Mouse (Mus musculus) midbrain, embryonic 11.5 days (tissue): ENCODE measurements around the gene Tmigd3. TPM values are rescaled to one million over a fixed set of nuclear protein-coding genes. Genes with fewer than 3 reads are reported as not detected.
A peak's percentile ranks its signal among the peaks of the same experiment; 100 is the strongest.

Experiments used
- ATAC-seq: fragments of 200-750 bp; cut with Nextera tagmentation; 2 replicates; pipeline ENCODE4 v1.8.0; 2017; ENCODE audit warnings: moderate TSS enrichment, moderate library complexity; ENCODE audit not compliant: low FRiP score
- DNase-seq: peaks from one replicate; pipeline ENCODE4 v3.0.0; 2015; ENCODE audit warnings: low spot score; ENCODE audit errors: missing footprints
- H3K27ac ChIP-seq: fragments of 300-500 bp; sonication (generic); 2 replicates; pipeline ENCODE4 v1.5.1; 2014; ENCODE audit warnings: low read depth, low read length
- H3K27me3 ChIP-seq: fragments of 300-500 bp; sonication (generic); 2 replicates; pipeline ENCODE4 v1.6.1; 2014; ENCODE audit warnings: mild to moderate bottlenecking, low read length, moderate library complexity, mixed read lengths; ENCODE audit not compliant: control insufficient read depth, insufficient read depth
- H3K36me3 ChIP-seq: fragments of 300-500 bp; sonication (generic); 2 replicates; pipeline ENCODE4 v1.6.1; 2014; ENCODE audit warnings: mild to moderate bottlenecking, low read length, moderate library complexity, mixed read lengths; ENCODE audit not compliant: control insufficient read depth, insufficient read depth
- H3K4me1 ChIP-seq: fragments of 300-500 bp; sonication (generic); 2 replicates; pipeline ENCODE4 v1.6.1; 2014; ENCODE audit warnings: low read length; ENCODE audit not compliant: control insufficient read depth, insufficient read depth
- H3K4me2 ChIP-seq: fragments of 300-500 bp; sonication (generic); 2 replicates; pipeline ENCODE4 v1.6.1; 2014; ENCODE audit warnings: mild to moderate bottlenecking, moderate library complexity
- H3K4me3 ChIP-seq: fragments of 300-500 bp; sonication (generic); 2 replicates; pipeline ENCODE4 v1.5.1; 2014; ENCODE audit warnings: low read depth, low read length
- H3K9ac ChIP-seq: fragments of 300-500 bp; sonication (generic); 2 replicates; pipeline ENCODE4 v1.6.1; 2014; ENCODE audit warnings: low read length
- H3K9me3 ChIP-seq: fragments of 300-500 bp; sonication (generic); 2 replicates; pipeline ENCODE4 v1.6.1; 2016; ENCODE audit warnings: low read length; ENCODE audit not compliant: control insufficient read depth
- WGBS: fragments of 180-500 bp; shearing (Covaris S2); extraction: QIAGEN DNeasy Blood & Tissue Kit; methylation state at CpG from one replicate; pipeline ENCODE4 v1.1.7; 2014; 5-methylcytosine and 5-hydroxymethylcytosine counted together
- polyA plus RNA-seq: library from polyadenylated mRNA; unstranded; fragments of >200 nt; fragmentation: Nextera tagmentation; extraction: Ambion mirVana; gene quantifications from 2 replicates; pipeline ENCODE4 v1.2.1, GENCODE M21; 2014

Gene Tmigd3
- polyA plus RNA-seq, 1 experiment from 2014 or later: not detected

DNA sequence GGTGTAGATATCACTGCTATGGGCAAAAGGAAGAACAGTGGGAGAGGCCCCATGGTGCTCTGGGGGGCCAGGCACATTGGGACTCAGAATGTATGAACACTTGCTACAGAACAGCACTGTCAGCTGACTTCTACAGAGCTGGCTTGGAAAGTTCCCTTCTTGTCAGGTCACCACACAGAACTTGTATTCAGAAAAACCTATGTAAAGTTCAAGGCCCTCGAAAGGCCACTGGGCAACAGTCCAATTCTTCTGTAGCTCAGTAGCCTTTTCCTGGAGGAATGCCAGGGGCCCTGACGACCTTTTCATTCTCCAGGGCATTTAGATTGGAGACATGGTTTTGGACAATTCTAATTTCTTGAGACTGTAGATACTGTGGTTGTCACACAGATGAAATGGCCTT is 2.6 kb upstream of the Tmigd3 start:
- no peak overlapping the region for H3K27ac ChIP-seq

DNA sequence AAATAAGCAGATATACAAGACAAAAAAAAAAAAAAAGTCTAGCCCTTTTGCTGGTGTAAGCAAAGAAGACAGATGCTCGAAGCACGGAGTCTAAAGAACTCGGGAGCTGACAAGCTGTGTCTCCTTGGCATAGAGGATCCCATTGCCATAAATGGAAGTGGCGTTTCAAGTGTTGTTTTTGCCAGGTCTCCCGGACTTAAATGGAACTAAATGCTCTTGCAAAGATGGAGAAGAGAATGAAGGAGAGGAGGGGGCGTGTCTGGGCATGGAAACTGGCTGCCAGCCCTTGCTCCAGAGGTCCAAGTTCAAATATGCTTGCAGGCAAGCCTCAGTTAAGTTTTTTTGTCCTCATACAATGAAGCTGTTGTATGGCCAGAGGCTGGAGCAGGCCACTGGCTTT is 1.3 kb downstream of the Tmigd3 start:
- Histone ChIP-seq H3K4me2 (no peak overlapping the region), H3K9me3 (no peaks in the 10 kb centered on the region), H3K36me3 (no peaks in the 10 kb centered on the region), H3K4me1 (no peaks in the 10 kb centered on the region), H3K9ac (no peak overlapping the region), H3K4me3 (no peak overlapping the region), H3K27ac (no peak overlapping the region), H3K27me3 (no peaks in the 10 kb centered on the region)
- no peak for ATAC-seq
- no peak for DNase-seq
- 71% methylated on average over 6 of the region's 6 CpGs for WGBS

More for the DNA sequence above, 2.6 kb upstream of the Tmigd3 start:
- H3K36me3 ChIP-seq: no peaks in the 10 kb centered on the region
- no peak overlapping the region for H3K4me2 ChIP-seq
- H3K4me1 ChIP-seq: no peaks in the 10 kb centered on the region
- no peak overlapping the region for H3K4me3 ChIP-seq
- no peak for ATAC-seq
- H3K27me3 ChIP-seq: no peaks in the 10 kb centered on the region
- H3K9me3 ChIP-seq: no peaks in the 10 kb centered on the region
- 78% methylated on average over 2 of the region's 2 CpGs for WGBS
- no peak overlapping the region for H3K9ac ChIP-seq
- DNase-seq: no peak

DNA sequence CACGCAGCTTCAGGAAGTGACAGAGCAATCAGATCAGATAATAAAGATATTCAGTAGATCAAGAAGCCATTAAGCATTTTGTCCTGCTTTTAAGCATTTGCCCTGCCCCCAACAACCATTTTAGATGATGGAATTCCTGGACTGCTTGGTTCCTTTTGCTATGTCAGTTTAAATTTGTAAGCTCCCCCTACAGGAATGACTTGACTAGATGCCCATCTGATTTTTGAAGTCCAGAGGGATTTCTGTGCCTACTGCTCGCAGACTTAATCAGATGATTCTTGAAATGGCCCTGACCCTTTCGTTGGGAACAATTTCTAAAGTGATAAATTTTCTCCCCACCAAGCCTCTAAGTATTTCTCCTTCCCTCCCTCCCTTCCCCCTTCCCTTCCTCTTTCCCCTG is 1.9 kb downstream of the Tmigd3 start:
- H3K9ac ChIP-seq: no peak overlapping the region
- ATAC-seq (no peak), DNase-seq (no peak)
- H3K27me3 ChIP-seq: no peaks in the 10 kb centered on the region
- 73% methylated on average over 3 of the region's 3 CpGs for WGBS
- no peak overlapping the region for H3K27ac ChIP-seq
- no peaks in the 10 kb centered on the region for H3K9me3 ChIP-seq
- H3K4me1 ChIP-seq: no peaks in the 10 kb centered on the region
- H3K4me2 ChIP-seq: no peak overlapping the region
- no peaks in the 10 kb centered on the region for H3K36me3 ChIP-seq
- H3K4me3 ChIP-seq: no peak overlapping the region

DNA sequence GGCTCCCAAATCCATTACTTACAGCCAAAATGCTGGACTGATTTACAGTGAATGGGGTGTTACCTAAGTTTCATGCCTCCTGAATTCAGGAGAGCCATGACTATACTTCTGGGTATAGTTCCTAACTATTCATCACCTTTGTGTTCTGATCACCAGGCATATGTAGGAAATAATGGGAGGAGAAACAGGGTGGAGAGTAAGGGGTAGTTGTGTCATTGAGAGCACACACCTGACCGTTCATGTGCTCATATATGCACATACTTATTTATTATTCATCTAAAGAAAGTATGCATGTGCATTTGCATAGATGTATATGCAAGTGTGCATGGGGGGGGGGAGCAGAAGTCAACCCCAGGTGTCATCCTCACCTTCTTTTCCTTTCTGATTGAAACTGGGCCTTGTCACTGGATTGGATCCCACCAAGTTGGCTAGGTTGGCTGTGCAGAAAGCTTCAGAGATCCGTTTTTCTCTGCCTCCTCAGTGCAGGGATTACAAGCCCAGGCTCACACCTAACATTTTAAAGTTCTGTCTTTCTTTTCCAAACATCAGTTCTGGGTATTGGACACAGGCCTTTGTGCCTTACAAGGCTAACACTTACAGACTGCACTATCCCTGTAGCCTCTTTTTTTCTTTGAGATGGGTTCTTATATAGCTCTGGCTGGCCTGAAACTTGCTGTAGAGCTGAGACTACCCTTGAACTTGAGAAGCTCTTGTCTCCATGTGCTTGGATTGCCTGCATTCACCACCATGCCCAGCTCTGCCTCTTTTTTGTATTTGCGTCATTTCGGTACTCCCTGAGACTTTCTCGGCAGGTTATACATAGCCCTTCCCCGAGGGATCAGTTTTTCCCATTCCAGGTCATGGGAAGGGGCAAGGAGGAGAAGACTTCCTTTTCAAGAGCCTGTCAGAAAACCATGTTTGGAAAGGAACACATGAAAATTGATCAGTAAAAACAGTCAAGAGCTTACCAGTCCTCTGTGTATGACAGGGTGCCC is 3.0 kb downstream of the Tmigd3 start:
- Histone ChIP-seq H3K9me3 (no peaks in the 10 kb centered on the region), H3K4me1 (no peaks in the 10 kb centered on the region), H3K4me2 (no peak overlapping the region), H3K27ac (no peak overlapping the region), H3K9ac (no peak overlapping the region), H3K36me3 (no peaks in the 10 kb centered on the region), H3K4me3 (no peak overlapping the region), H3K27me3 (no peaks in the 10 kb centered on the region)
- ATAC-seq (no peak), DNase-seq (peak; percentile 59)
- 83% methylated on average over 6 of the region's 6 CpGs for WGBS

DNA sequence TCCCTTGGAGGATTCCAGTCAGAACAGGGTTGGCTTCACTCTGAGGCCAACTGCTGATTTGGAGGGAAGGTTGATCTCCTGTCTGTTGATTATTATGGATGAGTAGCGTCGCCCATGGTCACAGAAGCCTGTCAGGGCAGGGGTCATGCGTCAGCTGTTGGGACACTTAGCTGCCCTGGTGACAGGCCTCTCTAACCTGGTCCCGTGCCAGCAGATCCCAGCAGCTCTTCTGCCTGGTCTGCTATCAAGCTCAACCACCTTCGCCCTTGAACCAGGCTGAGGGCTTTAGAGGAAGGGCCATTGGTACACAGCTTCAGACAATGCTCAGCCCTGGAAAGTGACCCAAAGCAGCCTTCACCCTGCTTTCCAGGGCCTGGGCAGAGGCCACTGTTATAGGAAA is 5.3 kb downstream of the Tmigd3 start:
- Histone ChIP-seq H3K9me3 (no peaks in the 10 kb centered on the region), H3K4me1 (no peaks in the 10 kb centered on the region), H3K27me3 (no peaks in the 10 kb centered on the region), H3K36me3 (no peaks in the 10 kb centered on the region), H3K9ac (no peak overlapping the region), H3K27ac (no peak overlapping the region), H3K4me2 (no peak overlapping the region), H3K4me3 (no peak overlapping the region)
- DNase-seq (peak; percentile 54), ATAC-seq (0 out of 2 replicates have a peak, but pooled peaks have one; percentile 22)
- WGBS: 79% methylated on average over 5 of the region's 5 CpGs

DNA sequence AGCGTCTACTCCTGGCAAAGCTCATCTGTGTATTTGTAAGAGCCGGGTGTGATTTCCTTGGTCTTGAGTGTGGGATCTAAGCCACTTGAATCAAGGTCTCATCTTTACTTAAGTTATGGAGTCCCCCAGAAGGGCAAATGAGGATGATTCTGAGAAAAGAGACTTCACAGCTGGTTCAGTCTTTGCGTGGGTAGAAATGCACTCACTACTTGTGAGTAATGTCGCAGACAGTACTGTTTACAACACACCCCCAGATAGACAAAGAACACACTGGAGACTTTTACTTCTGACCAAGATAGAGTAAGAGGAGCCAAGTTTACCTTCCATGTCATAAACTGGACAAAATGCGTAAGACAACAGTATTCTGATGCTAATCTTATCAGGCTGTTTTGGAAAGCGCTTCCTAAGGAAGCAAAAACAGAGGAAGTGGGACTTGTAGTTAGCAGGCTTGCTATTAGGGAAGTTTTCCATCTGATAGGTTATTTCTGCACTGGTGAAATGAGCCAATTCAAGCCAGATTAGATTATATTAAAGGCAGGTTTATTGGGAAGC is 6.6 kb downstream of the Tmigd3 start:
- 93% methylated on average over 6 of the region's 6 CpGs for WGBS
- no peak overlapping the region for H3K27ac ChIP-seq
- no peak overlapping the region for H3K4me3 ChIP-seq
- no peak for ATAC-seq
- H3K9me3 ChIP-seq: no peaks in the 10 kb centered on the region
- H3K4me1 ChIP-seq: no peaks in the 10 kb centered on the region
- no peaks in the 10 kb centered on the region for H3K36me3 ChIP-seq
- no peaks in the 10 kb centered on the region for H3K27me3 ChIP-seq
- H3K4me2 ChIP-seq: no peak overlapping the region
- peak; percentile 33 for DNase-seq
- H3K9ac ChIP-seq: no peak overlapping the region

DNA sequence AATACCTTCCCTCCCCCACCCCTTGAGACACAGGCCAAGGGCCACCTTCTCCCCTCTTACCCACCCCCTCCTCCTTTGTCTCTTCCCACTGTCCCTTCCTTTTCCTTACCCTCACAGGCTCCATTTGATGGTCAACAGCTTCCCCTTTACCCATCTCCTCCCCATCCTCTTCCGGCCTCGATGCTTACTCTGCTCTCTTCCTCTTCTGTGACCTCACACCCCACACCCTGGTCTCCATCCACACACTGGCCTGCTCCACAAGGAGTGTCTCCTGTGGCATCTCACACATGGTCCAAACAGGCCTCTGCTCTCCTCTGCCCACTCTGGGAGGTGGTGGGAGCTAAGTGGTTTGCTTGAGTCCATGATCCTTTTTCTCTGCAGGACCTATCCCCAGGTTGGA is 7.2 kb downstream of the Tmigd3 start:
- H3K4me1 ChIP-seq: no peaks in the 10 kb centered on the region
- ATAC-seq (no peak), DNase-seq (peak; percentile 17)
- H3K9me3 ChIP-seq: no peaks in the 10 kb centered on the region
- H3K9ac ChIP-seq: no peak overlapping the region
- WGBS: 96% methylated on average over 2 of the region's 2 CpGs
- H3K27ac ChIP-seq: no peak overlapping the region
- no peak overlapping the region for H3K4me3 ChIP-seq
- H3K4me2 ChIP-seq: no peak overlapping the region
- H3K27me3 ChIP-seq: no peaks in the 10 kb centered on the region
- no peaks in the 10 kb centered on the region for H3K36me3 ChIP-seq

DNA sequence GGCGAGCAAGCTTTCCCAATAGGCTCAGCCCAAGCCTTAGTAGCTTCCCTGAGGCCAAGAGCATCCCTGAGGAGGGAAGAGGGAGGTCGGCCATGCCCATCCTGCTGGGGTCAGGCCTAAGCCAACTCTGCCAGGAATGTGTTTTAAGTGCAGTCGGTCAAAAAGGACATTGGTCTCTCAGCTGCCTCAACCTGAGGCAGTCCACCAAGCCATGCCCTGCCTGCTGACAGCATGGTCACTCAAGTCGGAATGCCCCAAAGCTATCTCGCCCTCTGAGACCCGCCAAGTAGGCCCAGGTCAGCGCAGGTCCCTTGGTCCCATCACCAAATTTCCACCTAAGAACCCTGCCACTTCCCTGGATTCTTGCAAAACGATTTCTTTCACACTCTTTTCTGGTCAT is 8.0 kb downstream of the Tmigd3 start:
- H3K36me3 ChIP-seq: no peaks in the 10 kb centered on the region
- H3K4me3 ChIP-seq: no peak overlapping the region
- H3K4me2 ChIP-seq: no peak overlapping the region
- H3K9ac ChIP-seq: no peak overlapping the region
- no peak overlapping the region for H3K27ac ChIP-seq
- H3K27me3 ChIP-seq: no peaks in the 10 kb centered on the region
- H3K4me1 ChIP-seq: no peaks in the 10 kb centered on the region
- peak; percentile 2 for DNase-seq
- ATAC-seq: no peak
- 82% methylated on average over 8 of the region's 8 CpGs for WGBS
- H3K9me3 ChIP-seq: no peaks in the 10 kb centered on the region

DNA sequence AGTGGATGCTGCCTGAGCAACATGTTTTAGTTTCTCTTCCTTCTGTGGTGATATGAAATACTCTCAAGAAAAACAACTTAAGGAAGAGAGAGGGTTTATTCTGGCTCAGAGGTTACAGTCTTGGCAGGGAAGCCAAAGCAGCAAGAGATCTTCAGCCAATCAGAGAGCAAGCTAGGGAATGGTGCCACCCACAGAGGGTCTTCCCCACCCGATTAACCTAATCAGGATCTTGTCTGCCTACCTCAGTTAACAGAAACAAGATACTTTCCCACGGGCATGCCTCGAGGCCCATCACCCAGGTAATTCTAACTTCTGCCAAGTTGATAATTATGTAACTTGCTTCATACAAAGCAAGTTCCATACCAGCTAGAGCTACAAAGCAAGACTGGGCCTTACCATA is 9.7 kb downstream of the Tmigd3 start:
- no peak overlapping the region for H3K4me2 ChIP-seq
- H3K9ac ChIP-seq: no peak overlapping the region
- no peaks in the 10 kb centered on the region for H3K9me3 ChIP-seq
- H3K4me1 ChIP-seq: no peaks in the 10 kb centered on the region
- H3K4me3 ChIP-seq: no peak overlapping the region
- 71% methylated on average over 3 of the region's 3 CpGs for WGBS
- no peak for DNase-seq
- no peaks in the 10 kb centered on the region for H3K36me3 ChIP-seq
- no peaks in the 10 kb centered on the region for H3K27me3 ChIP-seq
- no peak for ATAC-seq
- H3K27ac ChIP-seq: no peak overlapping the region
